Mouse (Mus musculus) adrenal gland (tissue): Measurements from ENCODE around the gene Dip2b.

Experiments
- intact Hi-C: fragments of 180-260 bp; cut with DNase I; formaldehyde crosslinking; loops from one replicate; pipeline ENCODE4 v1.15.1; 2025
- long read RNA-seq, 2 experiments: library from polyadenylated mRNA; unstranded; transcript quantifications; one replicate each; pipeline ENCODE4 v2.0.0; 2020; ENCODE audit warnings: borderline replicate concordance in 1 of 2; ENCODE audit not compliant: insufficient replicate concordance in 1 of 2

Dip2b gene
- long read RNA-seq, experiment 1, partial matches to known transcripts: 2 of 6 reads
- long read RNA-seq, experiment 1, other reads (novel, unspliced or antisense): 4 of 6 reads
- long read RNA-seq, experiment 2, partial matches to known transcripts: 0 of 4 reads
- long read RNA-seq, experiment 2, other reads (novel, unspliced or antisense): 4 of 4 reads

- intact Hi-C loops: loop anchor here (1.0 kb wide), 1 partner anchor 89 kb away; no protein-coding TSS in a partner anchor
These were observed at the start of gene Dip2b for GRCm38 (mm10) chr15:100038470-100038971. Dip2b (plus strand) TSS chr15:100038664.

GRCm38 (mm10) chr15:99993100-99993499, 45.4 kb upstream of the Dip2b start:
- intact Hi-C loops: no loop called here

GRCm38 (mm10) chr15:99997114-99997804, 41.2 kb upstream of the Dip2b start:
- intact Hi-C loops: no loop called here

GRCm38 (mm10) chr15:99999390-99999789, 39.1 kb upstream of the Dip2b start:
- intact Hi-C loops: no loop called here

GRCm38 (mm10) chr15:100004677-100005273, 33.7 kb upstream of the Dip2b start:
- intact Hi-C loops: no loop called here

- intact Hi-C loops: no loop called here
These were observed 32.3 kb upstream of the Dip2b start for GRCm38 (mm10) chr15:100006180-100006579.

GRCm38 (mm10) chr15:100018280-100018899, 20.1 kb upstream of the Dip2b start:
- intact Hi-C loops: no loop called here

- intact Hi-C loops: loop anchor here (5.0 kb wide), 1 partner anchor 106 kb away; no protein-coding TSS in a partner anchor
These were observed 17.3 kb upstream of the Dip2b start for GRCm38 (mm10) chr15:100021175-100021574.

- intact Hi-C loops: loop anchor here (5.0 kb wide), 1 partner anchor 104 kb away; no protein-coding TSS in a partner anchor
These were observed 15.5 kb upstream of the Dip2b start for GRCm38 (mm10) chr15:100022923-100023322.

GRCm38 (mm10) chr15:100025076-100025834, 13.2 kb upstream of the Dip2b start:
- intact Hi-C loops: no loop called here

GRCm38 (mm10) chr15:100028133-100028532, 10.3 kb upstream of the Dip2b start:
- intact Hi-C loops: no loop called here

- intact Hi-C loops: no loop called here
These were observed 9.0 kb upstream of the Dip2b start for GRCm38 (mm10) chr15:100029497-100029896.

GRCm38 (mm10) chr15:100029900-100030299, 8.6 kb upstream of the Dip2b start:
- intact Hi-C loops: no loop called here

- intact Hi-C loops: no loop called here
These were observed 5.9 kb upstream of the Dip2b start for GRCm38 (mm10) chr15:100032546-100032945.

- intact Hi-C loops: no loop called here
These were observed 687 bp downstream of the Dip2b start for GRCm38 (mm10) chr15:100039001-100039701.

- intact Hi-C loops: loop anchor here (5.0 kb wide), 1 partner anchor 42 kb away; no protein-coding TSS in a partner anchor
These were observed 2.2 kb downstream of the Dip2b start for GRCm38 (mm10) chr15:100040541-100041266.

GRCm38 (mm10) chr15:100041267-100042047, 3.0 kb downstream of the Dip2b start:
- intact Hi-C loops: loop anchor here (5.0 kb wide), 1 partner anchor 41 kb away; no protein-coding TSS in a partner anchor

GRCm38 (mm10) chr15:100042048-100042400, 3.6 kb downstream of the Dip2b start:
- intact Hi-C loops: loop anchor here (5.0 kb wide), 1 partner anchor 40 kb away; no protein-coding TSS in a partner anchor

GRCm38 (mm10) chr15:100045576-100045975, 7.1 kb downstream of the Dip2b start:
- intact Hi-C loops: no loop called here
